Mouse (Mus musculus): ENCODE measurements around the gene Cdhr3.

- TF ChIP-seq CTCF (conservative IDR thresholded peaks at IDR 0.05; ENCODE audit: insufficient read depth, insufficient read length, low read depth, low read length) (no peak), POLR2A (IDR thresholded peaks at IDR 0.05; ENCODE audit: low read depth, low read length) (no peak)
These were observed 29.4 kb downstream of the Cdhr3 start for GRCm38 (mm10) chr12:33063250-33063649.

Data from kidney, adult 2 months (tissue).